Mouse (Mus musculus) myocyte (in vitro differentiated cells): ENCODE measurements around the gene Arhgap15.

Experiments used
- POLR2A ChIP-seq: IDR thresholded peaks from one replicate; pipeline ENCODE4 v1.6.1; 2011; ENCODE audit warnings: low read depth, mild to moderate bottlenecking, control low read depth, moderate library complexity; ENCODE audit not compliant: insufficient read length
- POLR2AphosphoS2 ChIP-seq: IDR thresholded peaks from one replicate; pipeline ENCODE4 v1.6.1; 2011; ENCODE audit warnings: low read depth, control low read depth; ENCODE audit not compliant: insufficient read length
- TCF12 ChIP-seq: IDR thresholded peaks from one replicate; pipeline ENCODE4 v1.6.1; 2011; ENCODE audit warnings: mild to moderate bottlenecking, control low read depth; ENCODE audit not compliant: poor library complexity, insufficient read depth, severe bottlenecking

DNA sequence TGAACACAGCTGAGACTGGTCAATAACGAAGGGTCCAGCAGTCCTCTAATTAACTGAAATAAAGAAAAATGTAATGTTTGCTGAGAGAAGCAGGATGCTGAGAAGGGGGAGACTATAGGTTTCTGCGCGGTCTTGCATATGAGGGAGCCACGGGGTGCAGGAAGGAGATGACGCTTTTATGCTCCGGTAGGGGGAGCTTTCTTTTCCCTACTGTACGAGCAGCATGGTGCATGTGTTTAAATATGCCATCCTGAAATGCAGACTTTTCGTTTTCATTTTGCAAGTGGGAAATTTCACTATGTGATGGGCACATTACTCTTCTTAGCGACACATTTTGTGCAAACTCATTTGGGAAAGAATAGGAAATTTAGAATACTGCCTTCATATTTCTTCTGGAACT is 442.1 kb downstream of the Arhgap15 start:
- TF ChIP-seq POLR2A (no peak), TCF12 (no peak), POLR2AphosphoS2 (no peak)
